Mouse (Mus musculus): ENCODE measurements around the gene Pard3b. TPM values are rescaled to one million over a fixed set of nuclear protein-coding genes. Genes with fewer than 3 reads are reported as not detected.

Gene Pard3b
- total RNA-seq, 2 experiments from 2014 or later, result 15.7 to 18.2 TPM

GRCm38 (mm10) chr1:62682456-62683385, 1044.1 kb downstream of the Pard3b start:
- no peak for DNase-seq (ENCODE audit: low spot score in 2 of 2)

DNA sequence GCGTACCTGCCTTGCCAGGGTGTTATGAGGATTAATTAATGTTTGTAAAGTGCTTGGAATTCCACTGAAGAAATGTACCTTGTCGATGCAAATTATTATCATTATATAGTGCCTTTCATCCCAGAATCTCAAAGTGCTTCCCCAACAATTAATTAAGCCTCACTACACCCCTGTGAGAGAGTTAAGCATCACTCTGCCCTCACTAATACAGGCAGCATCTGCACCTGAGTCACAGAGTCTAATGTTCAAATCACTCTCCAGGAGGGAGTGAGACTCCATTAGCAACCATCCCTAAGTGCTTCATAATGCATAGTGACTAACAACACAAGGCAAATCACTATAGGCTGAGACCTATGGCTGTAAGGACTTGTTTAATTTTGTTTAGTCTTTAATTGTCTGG, 1044.9 kb downstream of the Pard3b start:
- no peak for DNase-seq (ENCODE audit: low spot score in 2 of 2)

DNA sequence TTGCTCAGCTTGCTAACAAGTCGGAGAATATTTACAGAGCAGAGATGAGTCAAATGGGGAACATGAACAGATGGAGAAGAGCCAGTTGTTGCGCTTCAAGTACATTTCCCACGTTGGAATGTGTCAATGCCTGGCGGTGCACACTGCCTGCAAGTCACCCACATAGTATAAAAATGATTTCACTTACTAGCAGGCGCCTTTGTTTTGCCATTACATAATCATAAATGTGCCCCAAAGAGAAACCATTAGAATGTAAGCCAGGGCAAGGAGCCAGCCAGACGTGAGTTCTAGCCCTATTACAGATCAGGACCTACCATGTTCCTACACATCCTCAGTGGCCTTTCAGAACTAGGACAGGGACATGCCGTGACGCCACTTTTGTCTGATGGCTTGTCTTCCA, 1048.9 kb downstream of the Pard3b start:
- DNase-seq (ENCODE audit: low spot score in 2 of 2), result no peak

DNA sequence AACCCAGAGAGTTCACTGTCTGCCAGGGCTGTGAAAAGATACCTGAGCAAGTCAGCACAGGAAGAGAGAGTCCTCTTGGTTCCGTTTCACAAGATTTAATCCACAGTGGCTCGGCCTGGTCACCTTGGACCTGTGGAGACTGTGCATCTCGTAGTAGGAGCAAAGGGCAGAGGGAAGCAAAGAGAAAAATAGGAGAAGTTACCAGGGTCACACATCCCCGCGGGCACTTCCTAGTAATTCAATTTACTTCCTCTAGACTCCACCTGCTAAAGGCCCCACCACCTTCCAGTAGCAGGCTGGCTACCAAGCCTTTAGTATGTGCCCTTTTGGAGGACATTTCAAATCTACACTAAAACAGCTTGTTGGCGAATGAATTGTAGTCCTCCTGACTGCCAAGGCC, 1052.6 kb downstream of the Pard3b start:
- no peak for DNase-seq (ENCODE audit: low spot score in 2 of 2)

Data from gastrocnemius, postnatal 4 days (tissue).